Mouse (Mus musculus): ENCODE results near the gene Kcnmb1.
A peak's percentile ranks its signal among the peaks of the same experiment; 100 is the strongest.

Kcnmb1 gene

GRCm38 (mm10) chr11:34007616-34008015, 44.8 kb downstream of the Kcnmb1 start:
- DNase-seq: no peak

- no peak for DNase-seq
Measured at GRCm38 (mm10) chr11:34008214-34008613, 45.4 kb downstream of the Kcnmb1 start.

DNA sequence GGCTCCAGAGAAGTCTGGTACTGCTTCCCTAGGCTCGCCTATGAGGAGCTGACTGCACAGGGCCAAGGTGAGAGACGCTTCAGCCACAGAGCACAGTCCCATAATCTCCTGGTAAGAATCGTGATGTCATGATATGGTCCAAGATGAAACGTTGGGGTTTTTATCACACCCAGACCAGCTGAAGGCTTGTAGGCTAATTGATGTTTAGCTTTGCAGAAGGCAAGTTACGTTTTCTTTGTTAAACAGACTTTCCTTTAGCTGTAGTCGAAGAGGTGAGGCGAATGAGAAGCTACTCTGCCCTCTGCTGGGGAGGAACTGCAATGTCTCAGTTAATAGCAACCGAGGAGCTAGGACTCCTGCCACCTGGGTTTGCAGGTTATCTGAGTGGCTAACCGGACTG, 45.9 kb downstream of the Kcnmb1 start:
- peak; percentile 71 for DNase-seq

DNA sequence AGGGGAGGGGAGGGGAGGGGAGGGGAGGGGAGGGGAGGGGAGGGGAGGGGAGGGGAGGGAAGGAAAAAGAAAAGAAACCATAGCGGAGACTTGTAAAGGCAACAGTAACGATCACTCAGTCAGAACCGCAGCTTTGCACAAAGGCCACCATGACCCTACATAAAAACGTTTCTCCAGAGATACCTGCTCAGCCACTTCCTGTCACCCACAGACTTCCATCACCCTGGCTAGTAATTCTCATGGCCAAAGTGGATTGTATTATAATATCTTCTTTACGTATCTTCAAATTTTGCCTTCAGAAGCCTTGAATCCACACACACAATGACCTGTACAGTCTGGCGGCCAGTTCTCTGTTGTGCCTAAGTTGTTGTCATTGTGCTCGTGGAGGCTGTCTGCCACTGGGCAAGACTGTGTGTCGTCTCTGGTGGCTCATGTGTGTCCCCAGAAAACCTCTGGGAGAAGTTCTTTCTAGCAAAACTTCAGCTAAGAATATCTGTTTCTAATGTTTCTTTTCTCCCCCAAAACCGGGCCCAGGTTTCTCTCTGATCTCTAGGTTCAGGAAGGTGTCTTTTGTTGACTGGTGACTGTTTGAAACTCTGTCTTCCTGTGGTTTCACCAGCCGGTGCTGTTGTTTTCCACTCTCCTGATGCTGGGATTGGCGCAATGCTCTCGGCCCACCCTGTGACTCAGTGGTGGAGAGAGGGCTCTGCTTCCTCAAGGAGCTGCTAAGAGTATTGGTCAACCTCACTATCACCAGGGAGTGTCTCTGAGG, 46.7 kb downstream of the Kcnmb1 start:
- no peak for DNase-seq

- DNase-seq: no peak
Measured at GRCm38 (mm10) chr11:34010133-34010858, 47.5 kb downstream of the Kcnmb1 start.

DNA sequence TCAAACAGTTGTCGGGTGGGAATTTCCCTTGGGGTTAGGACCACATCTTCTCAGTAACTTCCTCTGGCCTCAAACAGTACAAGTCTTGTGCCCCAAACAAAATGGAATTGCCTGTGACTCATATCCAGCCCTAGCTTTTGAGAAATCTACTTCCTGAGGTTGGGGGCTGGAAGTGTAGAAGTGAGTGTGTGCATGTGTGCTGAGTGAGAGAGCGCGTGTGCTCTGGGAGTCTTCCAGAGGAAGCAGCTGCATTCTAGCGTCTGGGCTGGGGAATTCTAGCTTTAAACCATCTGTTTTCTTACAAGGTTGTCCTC, 48.0 kb downstream of the Kcnmb1 start:
- DNase-seq: peak; percentile 32

- DNase-seq: no peak
Measured at GRCm38 (mm10) chr11:34012007-34012652, 49.3 kb downstream of the Kcnmb1 start.

Measured in lung, postnatal 14 days (tissue).